Mouse (Mus musculus): ENCODE data around the gene Gm28053.

Gm28053 gene

DNA sequence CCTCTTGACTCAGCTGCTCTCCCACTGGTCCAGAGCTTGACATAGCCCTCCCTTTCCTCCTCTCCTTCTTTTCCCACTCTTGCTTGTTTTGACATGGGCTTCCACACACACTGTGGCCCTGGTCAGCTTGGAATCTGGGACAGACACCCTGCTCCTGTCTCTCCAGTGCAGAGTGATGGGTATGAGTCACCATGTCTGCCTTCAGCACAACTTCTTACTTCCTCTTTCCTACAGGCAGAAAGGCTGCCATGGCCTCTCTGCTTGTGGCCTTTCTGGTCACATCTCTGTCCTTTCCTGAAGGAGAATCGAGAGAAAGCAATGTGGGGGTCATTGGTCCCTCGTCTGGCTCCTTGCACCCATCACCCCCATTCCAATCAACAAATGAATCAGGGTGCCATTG, 31.3 kb upstream of the Gm28053 start:
- in situ Hi-C loops (cut with MboI, MseI) = loop anchor here in 1 of 2 experiments (10.0 kb wide), 1 partner anchor 58 kb away; the partner anchor contains the start of gene Gimap5

GRCm38 (mm10) chr6:48689320-48689719, 29.1 kb upstream of the Gm28053 start:
- in situ Hi-C loops (cut with MboI, MseI) = loop anchor here in 1 of 2 experiments (10.0 kb wide), 1 partner anchor 55 kb away; the partner anchor contains the start of gene Gimap5

DNA sequence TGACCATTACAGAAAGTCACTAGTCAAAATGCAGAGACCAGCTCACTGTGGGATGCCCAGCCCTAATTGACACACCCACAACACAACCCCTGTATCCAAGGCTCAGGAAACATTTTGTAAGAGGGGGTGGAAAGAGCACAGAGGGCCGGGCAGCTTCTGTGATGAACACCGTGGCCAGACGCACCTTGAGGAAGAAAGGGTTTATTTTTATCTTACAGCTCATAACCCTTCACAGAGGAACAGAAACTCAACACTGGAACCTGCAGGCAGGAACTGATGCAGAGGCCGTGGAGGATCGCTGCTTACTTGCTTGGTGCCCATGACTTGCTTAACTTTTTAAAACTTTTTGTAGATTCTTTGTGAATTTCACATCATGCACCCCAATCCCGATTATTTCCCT, 25.4 kb upstream of the Gm28053 start:
- in situ Hi-C loops (cut with MboI, MseI) = no loop called here

- in situ Hi-C loops (cut with MboI, MseI) = no loop called here
Observed at GRCm38 (mm10) chr6:48696830-48697554, 21.4 kb upstream of the Gm28053 start.

- in situ Hi-C loops (cut with MboI, MseI) = no loop called here
Observed at GRCm38 (mm10) chr6:48697555-48697930, 20.9 kb upstream of the Gm28053 start.

- in situ Hi-C loops (cut with MboI, MseI) = no loop called here
Observed at GRCm38 (mm10) chr6:48698066-48698856, 20.1 kb upstream of the Gm28053 start.

DNA sequence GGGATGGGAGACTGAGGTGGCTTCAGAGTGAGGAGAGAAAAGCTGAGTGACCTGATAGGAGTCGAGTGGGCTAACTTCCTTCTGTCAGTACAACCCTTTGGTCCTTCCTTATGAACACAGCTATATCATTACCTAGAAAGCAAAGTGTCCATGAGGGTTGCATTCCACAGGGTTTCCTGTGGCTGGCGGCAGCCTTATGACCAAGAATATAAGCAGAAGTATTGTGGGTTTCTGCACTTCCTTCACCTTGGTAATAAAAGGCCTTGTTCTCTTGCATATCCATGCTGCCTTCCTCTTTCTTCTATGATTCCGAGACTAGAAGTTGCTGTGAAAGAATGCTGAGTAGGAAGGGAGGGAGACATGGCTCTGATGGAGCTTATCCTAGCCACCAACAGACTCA, 19.5 kb upstream of the Gm28053 start:
- in situ Hi-C loops (cut with MboI, MseI) = no loop called here

DNA sequence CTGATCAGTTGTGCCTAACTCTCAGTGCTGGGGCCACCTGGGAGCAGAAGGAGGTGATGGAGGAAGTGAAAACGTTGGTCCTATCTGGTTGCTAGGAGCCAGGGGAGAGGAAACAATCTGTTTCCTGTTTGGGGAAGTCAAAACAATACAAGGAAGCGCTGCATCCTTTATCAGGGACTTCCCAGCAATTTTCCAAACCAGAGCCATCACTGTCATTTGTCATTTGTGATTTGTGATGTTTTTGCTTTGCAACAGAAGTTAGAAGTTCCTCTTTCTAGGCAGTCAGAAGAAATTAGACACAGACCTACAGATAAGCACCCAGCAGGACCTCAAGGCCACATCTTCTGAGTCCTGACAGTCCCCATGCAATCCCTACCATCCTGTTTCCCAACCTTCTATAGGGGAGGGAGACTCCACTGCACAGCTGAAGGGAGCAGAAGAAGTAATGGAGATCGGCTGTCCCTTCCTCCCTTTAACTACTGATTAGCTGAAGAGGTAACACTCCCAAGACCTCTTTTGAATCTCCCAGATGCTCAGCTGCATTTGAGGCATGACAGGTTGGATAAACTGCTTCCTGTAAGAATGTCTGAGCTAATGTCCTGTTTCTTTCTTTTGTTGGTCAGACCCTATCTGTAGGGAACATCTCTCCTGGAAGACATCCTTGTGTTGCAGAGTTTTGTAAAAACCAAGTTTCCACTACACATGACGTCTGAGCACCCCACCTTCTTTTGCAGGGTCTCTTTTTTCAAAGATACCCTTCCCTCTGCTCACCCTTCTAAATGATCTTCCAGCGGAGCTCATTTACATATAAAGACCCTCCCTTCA, 17.9 kb upstream of the Gm28053 start:
- in situ Hi-C loops (cut with MboI, MseI) = loop anchor here (5.0 to 25.0 kb wide), 3 partner anchors 53 to 1046 kb away; partner anchors contain the start of gene Gimap8 (in 1 of the 2)

- in situ Hi-C loops (cut with MboI, MseI) = loop anchor here (5.0 to 25.0 kb wide), 3 partner anchors 55 to 1047 kb away; partner anchors contain the start of gene Gimap8 (in 1 of the 2)
Observed at GRCm38 (mm10) chr6:48702146-48702545, 16.3 kb upstream of the Gm28053 start.

- in situ Hi-C loops (cut with MboI, MseI) = loop anchor here (5.0 to 25.0 kb wide), 3 partner anchors 55 to 1048 kb away; partner anchors contain the start of gene Gimap8 (in 1 of the 2)
Observed at GRCm38 (mm10) chr6:48702601-48703000, 15.8 kb upstream of the Gm28053 start.

DNA sequence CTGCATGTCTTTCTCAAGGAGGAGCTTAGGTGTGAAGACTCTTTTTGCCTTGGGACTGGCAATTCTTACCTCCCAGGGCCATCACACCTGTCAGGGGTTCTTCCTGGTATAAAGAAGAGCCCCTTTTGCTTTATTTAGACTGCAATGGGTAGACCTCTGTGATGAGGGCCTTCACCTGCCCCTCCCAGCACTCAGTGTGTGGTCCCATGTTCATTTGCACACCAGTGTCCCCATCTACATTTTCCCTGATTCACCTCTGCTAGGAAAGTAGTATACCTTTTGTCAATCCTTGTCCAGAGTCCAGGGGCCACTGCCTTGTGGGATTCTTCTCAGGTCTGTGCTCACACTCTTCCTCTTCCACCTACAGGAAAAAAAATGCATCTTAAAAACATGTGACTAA, 14.3 kb upstream of the Gm28053 start:
- in situ Hi-C loops (cut with MboI, MseI) = loop anchor here (5.0 to 25.0 kb wide), 3 partner anchors 57 to 1049 kb away; partner anchors contain the start of gene Gimap8 (in 1 of the 2)

- in situ Hi-C loops (cut with MboI, MseI) = loop anchor here (10.0 to 25.0 kb wide), 2 partner anchors 944 to 1051 kb away; no protein-coding TSS in a partner anchor
Observed at GRCm38 (mm10) chr6:48706130-48706529, 12.3 kb upstream of the Gm28053 start.

DNA sequence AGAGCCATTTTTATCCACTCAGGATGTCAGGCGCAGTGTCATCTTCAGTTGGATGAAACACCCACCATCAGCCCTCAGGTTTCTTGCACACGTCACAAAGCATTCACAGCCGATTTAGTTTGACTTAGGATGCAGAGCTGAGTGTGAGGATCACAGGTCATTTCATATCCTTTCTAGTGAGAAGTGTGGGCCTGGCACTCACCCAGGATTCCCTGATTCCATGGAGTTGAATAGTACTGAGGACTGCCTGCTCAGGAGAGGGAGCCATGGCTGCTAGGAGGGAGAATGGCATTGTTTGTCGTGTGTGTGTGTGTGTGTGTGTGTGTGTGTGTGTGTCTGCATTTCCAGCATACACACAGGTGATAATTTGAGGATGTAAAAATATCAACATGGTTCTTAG, 1.9 kb downstream of the Gm28053 start:
- in situ Hi-C loops (cut with MboI, MseI) = loop anchor here in 1 of 2 experiments (25.0 kb wide), 1 partner anchor 958 kb away; no protein-coding TSS in a partner anchor

DNA sequence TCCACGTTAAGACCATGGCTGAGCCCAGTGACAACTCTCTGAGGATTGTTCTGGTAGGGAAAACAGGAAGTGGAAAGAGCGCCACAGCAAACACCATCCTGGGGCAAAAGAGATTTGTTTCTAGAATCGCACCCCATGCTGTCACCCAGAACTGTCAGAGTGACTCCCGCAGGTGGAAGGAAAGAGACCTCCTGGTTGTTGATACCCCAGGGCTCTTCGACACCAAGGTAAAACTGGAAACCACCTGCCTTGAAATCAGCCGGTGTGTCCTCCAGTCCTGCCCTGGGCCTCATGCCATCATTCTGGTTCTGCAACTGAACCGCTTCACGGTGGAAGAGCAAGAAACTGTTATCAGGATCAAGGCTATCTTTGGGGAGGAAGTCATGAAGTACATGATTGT, 5.1 kb downstream of the Gm28053 start:
- in situ Hi-C loops (cut with MboI, MseI) = loop anchor here in 1 of 2 experiments (25.0 kb wide), 1 partner anchor 961 kb away; no protein-coding TSS in a partner anchor

GRCm38 (mm10) chr6:48725476-48725875, 7.1 kb downstream of the Gm28053 start:
- in situ Hi-C loops (cut with MboI, MseI) = no loop called here

- in situ Hi-C loops (cut with MboI, MseI) = no loop called here
Observed at GRCm38 (mm10) chr6:48727761-48728160, 9.4 kb downstream of the Gm28053 start.

DNA sequence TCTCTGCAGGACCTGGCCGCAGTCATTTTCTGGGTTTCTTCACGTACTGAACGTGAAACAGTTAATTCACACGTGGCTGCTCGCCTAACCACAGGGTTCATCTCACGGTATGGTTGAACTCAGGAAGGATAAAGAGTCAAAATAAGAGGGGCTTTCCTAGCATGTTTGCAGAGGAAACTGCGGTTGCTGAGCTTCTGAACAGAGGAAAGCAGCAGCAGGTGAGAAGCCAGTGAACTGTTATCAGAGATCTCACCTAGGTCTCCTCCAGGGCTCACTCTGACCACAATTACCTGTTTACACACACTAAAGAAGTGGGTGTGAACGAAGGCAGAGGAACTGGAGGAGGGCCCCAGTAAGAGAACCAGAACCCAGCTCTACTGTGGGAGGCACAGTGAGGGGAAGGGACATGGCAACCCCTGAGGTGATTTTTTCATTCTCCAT, 14.5 kb downstream of the Gm28053 start:
- in situ Hi-C loops (cut with MboI, MseI) = no loop called here

- in situ Hi-C loops (cut with MboI, MseI) = no loop called here
Observed at GRCm38 (mm10) chr6:48733660-48734059, 15.3 kb downstream of the Gm28053 start.

DNA sequence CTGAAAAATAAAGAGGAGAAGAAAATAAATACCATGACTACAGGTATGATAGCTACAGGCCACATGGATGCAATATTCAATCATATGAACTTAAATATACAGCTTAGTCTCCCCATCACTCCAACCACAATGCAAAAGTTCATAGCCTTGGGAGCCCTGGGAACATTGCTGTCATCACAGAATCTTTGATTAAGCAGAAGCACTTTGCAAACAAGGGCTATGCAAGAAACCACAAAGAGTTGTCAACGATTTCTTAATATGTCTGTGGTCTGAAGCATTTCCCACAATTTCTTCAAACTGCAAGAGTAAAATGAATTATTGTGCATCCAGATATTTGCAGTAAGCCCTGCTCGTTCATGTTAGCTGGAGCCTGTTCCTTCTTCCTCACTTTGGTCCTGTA, 18.6 kb downstream of the Gm28053 start:
- in situ Hi-C loops (cut with MboI, MseI) = loop anchor here in 1 of 2 experiments (5.0 kb wide), 1 partner anchor 90 kb away; the partner anchor contains the start of gene Gimap8

DNA sequence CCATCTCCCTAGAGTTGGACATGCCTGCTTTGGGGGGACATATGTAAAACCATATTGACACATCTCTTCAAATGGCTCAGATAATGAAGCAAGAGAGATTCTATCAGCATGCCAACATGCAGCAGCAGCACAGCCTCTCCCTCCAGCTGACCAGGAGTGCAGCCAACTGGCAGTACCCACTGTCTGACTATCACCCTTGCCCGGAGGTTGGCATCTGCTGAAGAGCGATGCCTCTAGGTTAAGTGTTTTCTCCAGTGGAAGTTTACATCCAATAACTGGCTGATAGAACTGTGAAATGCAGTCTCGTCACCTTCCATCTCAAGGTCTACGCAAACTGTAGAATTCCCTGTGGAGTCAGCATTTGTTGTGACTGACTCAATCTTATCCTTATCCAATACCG, 19.3 kb downstream of the Gm28053 start:
- in situ Hi-C loops (cut with MboI, MseI) = loop anchor here in 1 of 2 experiments (5.0 kb wide), 1 partner anchor 90 kb away; the partner anchor contains the start of gene Gimap8

All from T-helper 17 cell (primary cell).